Mouse (Mus musculus) liver, postnatal 0 days (tissue): ENCODE measurements around the gene Mthfd1l.

ENCODE experiments used
- CTCF ChIP-seq: sonication (generic); IDR thresholded peaks from 2 replicates; pipeline ENCODE4 v1.5.1; 2016; ENCODE audit warnings: antibody characterized with exemption, low read depth
- EP300 ChIP-seq: IDR thresholded peaks from 2 replicates; pipeline ENCODE4 v1.6.1; 2016; ENCODE audit warnings: antibody characterized with exemption, low read depth, mild to moderate bottlenecking

DNA sequence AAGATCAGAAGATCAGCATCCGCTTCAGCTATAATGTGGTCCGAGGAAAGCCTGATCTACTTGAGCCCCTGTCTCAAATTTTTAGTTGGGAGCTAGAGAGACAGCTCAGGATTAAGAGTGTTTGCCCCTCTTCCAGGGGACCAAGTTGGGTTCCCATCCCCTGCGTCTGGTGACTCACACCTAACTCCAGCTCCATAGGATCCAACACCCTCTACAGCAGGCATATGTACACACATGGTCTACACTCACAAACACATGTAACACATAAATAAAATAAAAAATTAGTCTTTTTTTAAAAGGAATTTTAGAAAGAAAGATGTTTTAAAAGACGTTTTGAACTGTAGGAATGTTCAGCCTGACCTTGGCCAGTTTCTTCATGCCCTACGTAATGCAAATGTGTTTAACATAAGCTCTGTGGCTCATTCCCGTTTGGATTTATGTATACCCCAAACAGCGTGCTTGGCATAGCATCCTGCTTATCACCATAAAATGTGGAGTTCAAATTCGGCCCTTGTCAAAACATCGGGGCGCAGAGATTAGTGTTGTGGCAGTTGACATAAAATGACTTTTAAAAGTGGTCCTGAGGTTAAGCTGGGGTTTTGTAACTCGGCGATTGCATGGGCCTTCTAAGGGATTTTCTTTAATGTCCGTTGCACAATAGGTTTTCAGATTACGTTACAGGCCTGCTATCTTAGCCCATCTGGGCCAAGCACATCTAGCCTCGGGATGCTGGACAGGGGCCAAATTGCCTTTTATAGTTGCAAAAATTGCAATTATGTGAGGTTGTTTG is 92.6 kb downstream of the Mthfd1l start:
- TF ChIP-seq CTCF: no peak
- no peak for TF ChIP-seq EP300
